Mouse (Mus musculus) embryonic facial prominence, embryonic 14.5 days (tissue): ENCODE results near the gene Mkrn3. TPM values are rescaled to one million over a fixed set of nuclear protein-coding genes. Genes with fewer than 3 reads are reported as not detected.

ENCODE experiments used
- ATAC-seq: fragments of 200-750 bp; cut with Nextera tagmentation; 2 replicates; pipeline ENCODE4 v1.8.0; 2017; ENCODE audit warnings: low read depth, moderate number of reproducible peaks, moderate TSS enrichment
- DNase-seq: peaks from one replicate; pipeline ENCODE4 v3.0.0-alpha.2; 2015; ENCODE audit warnings: low spot score
- H3K27ac ChIP-seq: fragments of 300-500 bp; sonication (generic); replicated peaks from 2 replicates; pipeline ENCODE4 v1.5.1; 2014; ENCODE audit warnings: low read depth, mild to moderate bottlenecking, low read length, moderate library complexity
- H3K27me3 ChIP-seq: fragments of 300-500 bp; sonication (generic); replicated peaks from 2 replicates; pipeline ENCODE4 v1.6.1; 2014; ENCODE audit warnings: low read length; ENCODE audit not compliant: control insufficient read depth, insufficient read depth
- H3K36me3 ChIP-seq: fragments of 300-500 bp; sonication (generic); 2 replicates; pipeline ENCODE4 v1.6.1; 2014; ENCODE audit warnings: low read length, mixed read lengths; ENCODE audit not compliant: control insufficient read depth, insufficient read depth
- H3K4me1 ChIP-seq: fragments of 300-500 bp; sonication (generic); 2 replicates; pipeline ENCODE4 v1.6.1; 2014; ENCODE audit warnings: antibody characterized with exemption, low read length; ENCODE audit not compliant: control insufficient read depth, insufficient read depth
- H3K4me2 ChIP-seq: fragments of 300-500 bp; sonication (generic); 2 replicates; pipeline ENCODE4 v1.6.1; 2014; ENCODE audit warnings: low read depth, mild to moderate bottlenecking, low read length, moderate library complexity, mixed read lengths
- H3K4me3 ChIP-seq: fragments of 300-500 bp; sonication (generic); 2 replicates; pipeline ENCODE4 v1.5.1; 2014; ENCODE audit warnings: low read depth, mild to moderate bottlenecking, low read length
- H3K9ac ChIP-seq: fragments of 300-500 bp; sonication (generic); 2 replicates; pipeline ENCODE4 v1.6.1; 2014; ENCODE audit warnings: low read depth, mild to moderate bottlenecking, low read length, moderate library complexity, mixed read lengths
- H3K9me3 ChIP-seq: fragments of 300-500 bp; sonication (generic); 2 replicates; pipeline ENCODE4 v1.6.1; 2016; ENCODE audit warnings: low read length; ENCODE audit not compliant: control insufficient read depth
- WGBS: fragments of 180-500 bp; shearing (Covaris S2); extraction: QIAGEN DNeasy Blood & Tissue Kit; methylation state at CpG from one replicate; pipeline ENCODE4 v1.1.7; 2014; 5-methylcytosine and 5-hydroxymethylcytosine counted together
- polyA plus RNA-seq: library from polyadenylated mRNA; unstranded; fragments of >200 nt; fragmentation: Nextera tagmentation; extraction: Ambion mirVana; gene quantifications from 2 replicates; pipeline ENCODE4 v1.2.1, GENCODE M21; 2014

The Mkrn3 gene
- polyA plus RNA-seq: 6.2 TPM in 2 replicates

GRCm38 (mm10) chr7:62419493-62420360 is at the start of gene Mkrn3:
Gene Mkrn3 (minus strand): TSS chr7:62420139.
- Histone ChIP-seq H3K4me1 (no peaks in the 10 kb centered on the region), H3K27ac (peak within 1 kb of the TSS; percentile 77)
- 29% methylated on average over 45 of the region's 49 CpGs for WGBS

GRCm38 (mm10) chr7:62463878-62464755 is 44.2 kb upstream of the Mkrn3 start, which contains the start of gene Peg12:
Gene Peg12 (minus strand): TSS chr7:62464510.
- Histone ChIP-seq H3K9ac (peak within 1 kb of the TSS; percentile 78), H3K27ac (peak within 1 kb of the TSS; percentile 92), H3K27me3 (no peaks in the 10 kb centered on the region), H3K4me1 (no peaks in the 10 kb centered on the region), H3K36me3 (no peaks in the 10 kb centered on the region), H3K4me3 (peak within 1 kb of the TSS; percentile 55), H3K4me2 (peak within 1 kb of the TSS; percentile 61), H3K9me3 (no peaks in the 10 kb centered on the region)
- ATAC-seq (peak; percentile 86), DNase-seq (peak; percentile 81)
- WGBS: 33% methylated on average over 47 of the region's 82 CpGs

More at GRCm38 (mm10) chr7:62419493-62420360, at the start of gene Mkrn3:
- peak within 1 kb of the TSS; percentile 60 for H3K4me2 ChIP-seq
- peak within 1 kb of the TSS; percentile 77 for H3K9ac ChIP-seq
- peaks cover 8% of the 10 kb centered on the region; the same call in 1 of the 2 replicates for H3K9me3 ChIP-seq
- H3K27me3 ChIP-seq: no peaks in the 10 kb centered on the region
- H3K36me3 ChIP-seq: no peaks in the 10 kb centered on the region
- DNase-seq: peak; percentile 92
- ATAC-seq: peak; percentile 93
- H3K4me3 ChIP-seq: peak within 1 kb of the TSS; percentile 63

GRCm38 (mm10) chr7:62463007-62463877 is 43.3 kb upstream of the Mkrn3 start:
- DNase-seq: peak; percentile 34

GRCm38 (mm10) chr7:62462229-62463006 is 42.5 kb upstream of the Mkrn3 start:
- Histone ChIP-seq H3K4me1 (no peaks in the 10 kb centered on the region), H3K27me3 (no peaks in the 10 kb centered on the region), H3K27ac (peak overlapping the region; percentile 54), H3K36me3 (no peaks in the 10 kb centered on the region), H3K4me2 (peak overlapping the region; percentile 61), H3K4me3 (peak overlapping the region; percentile 55), H3K9me3 (no peaks in the 10 kb centered on the region), H3K9ac (peak overlapping the region; percentile 53)
- DNase-seq (peak; percentile 83), ATAC-seq (peak; percentile 79)
- WGBS: 29% methylated on average over 12 of the region's 13 CpGs

More at GRCm38 (mm10) chr7:62463007-62463877, 43.3 kb upstream of the Mkrn3 start:
- Histone ChIP-seq H3K4me2 (peak overlapping the region; percentile 61), H3K27ac (peak overlapping the region; percentile 92), H3K4me1 (no peaks in the 10 kb centered on the region), H3K36me3 (no peaks in the 10 kb centered on the region), H3K9me3 (no peaks in the 10 kb centered on the region), H3K4me3 (peak overlapping the region; percentile 55), H3K9ac (peak overlapping the region; percentile 78), H3K27me3 (no peaks in the 10 kb centered on the region)
- ATAC-seq: peak; percentile 17
- 33% methylated on average over 51 of the region's 55 CpGs for WGBS

- H3K27me3 ChIP-seq: no peaks in the 10 kb centered on the region
- H3K4me2 ChIP-seq: no peak overlapping the region
- H3K9me3 ChIP-seq: no peaks in the 10 kb centered on the region
- H3K27ac ChIP-seq: no peak overlapping the region
- H3K4me3 ChIP-seq: no peak overlapping the region
- H3K4me1 ChIP-seq: no peaks in the 10 kb centered on the region
- DNase-seq: no peak
- H3K9ac ChIP-seq: no peak overlapping the region
- no peaks in the 10 kb centered on the region for H3K36me3 ChIP-seq
- WGBS: 15% methylated on average over 2 of the region's 2 CpGs
- ATAC-seq: no peak
Measured at GRCm38 (mm10) chr7:62452353-62452752, 32.4 kb upstream of the Mkrn3 start.

GRCm38 (mm10) chr7:62445431-62446165 is 25.7 kb upstream of the Mkrn3 start:
- Histone ChIP-seq H3K4me2 (no peak overlapping the region), H3K36me3 (no peaks in the 10 kb centered on the region), H3K4me3 (no peak overlapping the region), H3K9me3 (no peaks in the 10 kb centered on the region), H3K9ac (no peak overlapping the region), H3K27me3 (no peaks in the 10 kb centered on the region), H3K4me1 (no peaks in the 10 kb centered on the region), H3K27ac (no peak overlapping the region)
- peak; percentile 47; the same call in 1 of the 2 replicates for ATAC-seq
- DNase-seq: no peak

GRCm38 (mm10) chr7:62436394-62436793 is 16.5 kb upstream of the Mkrn3 start:
- DNase-seq (peak; percentile 29), ATAC-seq (no peak)
- H3K4me1 ChIP-seq: no peaks in the 10 kb centered on the region
- no peaks in the 10 kb centered on the region for H3K27me3 ChIP-seq
- H3K4me2 ChIP-seq: no peak overlapping the region
- H3K27ac ChIP-seq: no peak overlapping the region
- no peaks in the 10 kb centered on the region for H3K9me3 ChIP-seq
- no peak overlapping the region for H3K4me3 ChIP-seq
- 45% methylated on average over 2 of the region's 2 CpGs for WGBS
- no peaks in the 10 kb centered on the region for H3K36me3 ChIP-seq
- H3K9ac ChIP-seq: no peak overlapping the region
